14 mouse cellular contexts compared by ENCODE assay signal in genomic region chr13:53007781-53008180, GRCm38 (mm10). TPM values are rescaled to one million over a fixed set of nuclear protein-coding genes. Genes with fewer than 3 reads are reported as not detected.
DNase-seq lines count a peak whose midpoint lies in the region; ATAC-seq lines count a peak whose summit lies in the region.
"Had no signal": no experiment of that assay in that cellular context is flagged by ENCODE, and none has a peak within 500 bp of the region (broad histone marks: within the 10 kb centered on the region; RNA-seq: fewer than 3 reads in every experiment).

No protein-coding gene starts in this region.

- H3K36me3 ChIP-seq in heart, embryonic 12.5 days: no peaks in the 10 kb centered on the region
- H3K36me3 ChIP-seq in hindbrain, embryonic 11.5 days (ENCODE audit: control insufficient read depth, insufficient read depth, low read length): no peaks in the 10 kb centered on the region
- H3K36me3 ChIP-seq: embryonic facial prominence, embryonic 13.5 days; forebrain, embryonic 12.5 days; limb, embryonic 15.5 days; midbrain, embryonic 12.5 days had no signal

- WGBS in heart, embryonic 12.5 days: 49% methylated on average over 3 of the region's 3 CpGs
- WGBS in hindbrain, embryonic 11.5 days: 80% methylated on average over 3 of the region's 3 CpGs

- H3K9me3 ChIP-seq in heart, embryonic 12.5 days (replicated peaks): no peaks in the 10 kb centered on the region
- H3K9me3 ChIP-seq in hindbrain, embryonic 11.5 days (ENCODE audit: control insufficient read depth, low read length): no peaks in the 10 kb centered on the region
- H3K9me3 ChIP-seq: embryonic facial prominence, embryonic 13.5 days; forebrain, embryonic 12.5 days; limb, embryonic 15.5 days; midbrain, embryonic 12.5 days had no signal

- H3K4me2 ChIP-seq in heart, embryonic 12.5 days: no peak overlapping the region
- H3K4me2 ChIP-seq in hindbrain, embryonic 11.5 days (replicated peaks; ENCODE audit: low read depth, low read length): no peak overlapping the region
- H3K4me2 ChIP-seq: embryonic facial prominence, embryonic 13.5 days; forebrain, embryonic 12.5 days; limb, embryonic 15.5 days; midbrain, embryonic 12.5 days had no signal

- ATAC-seq in heart, embryonic 12.5 days (ENCODE audit: insufficient number of reproducible peaks, low FRiP score): no peak
- ATAC-seq in hindbrain, embryonic 11.5 days (ENCODE audit: low FRiP score): no peak

- peaks cover 38% of the 10 kb centered on the region for H3K4me1 ChIP-seq in heart, embryonic 12.5 days (replicated peaks)
- H3K4me1 ChIP-seq in hindbrain, embryonic 11.5 days (replicated peaks; ENCODE audit: control insufficient read depth, insufficient read depth, low read length): no peaks in the 10 kb centered on the region; the same call in 1 of the 2 replicates

- intact Hi-C loops in gastrocnemius, postnatal 14 days (cut with DNase I; ENCODE audit: low total_unique reads): no loop called here

- 0 out of 2 replicates have a peak, but pooled peaks cover 3% of the 10 kb centered on the region for H3K27me3 ChIP-seq in heart, embryonic 12.5 days (replicated peaks)
- no peaks in the 10 kb centered on the region for H3K27me3 ChIP-seq in hindbrain, embryonic 11.5 days (ENCODE audit: control insufficient read depth, insufficient read depth, low read length)
- H3K27me3 ChIP-seq: embryonic facial prominence, embryonic 13.5 days; forebrain, embryonic 12.5 days; limb, embryonic 15.5 days; midbrain, embryonic 12.5 days had no signal

- H3K27ac ChIP-seq in heart, embryonic 12.5 days (ENCODE audit: poor library complexity, severe bottlenecking): no peak overlapping the region
- H3K27ac ChIP-seq in hindbrain, embryonic 11.5 days (ENCODE audit: low read depth, low read length): no peak overlapping the region
- H3K27ac ChIP-seq: embryonic facial prominence, embryonic 13.5 days; forebrain, embryonic 12.5 days; limb, embryonic 15.5 days; midbrain, embryonic 12.5 days had no signal

- no peak overlapping the region for H3K4me3 ChIP-seq in heart, embryonic 12.5 days
- no peak overlapping the region for H3K4me3 ChIP-seq in hindbrain, embryonic 11.5 days (ENCODE audit: low read depth, low read length)
- H3K4me3 ChIP-seq: embryonic facial prominence, embryonic 13.5 days; forebrain, embryonic 12.5 days; limb, embryonic 15.5 days; midbrain, embryonic 12.5 days had no signal

- no peak overlapping the region for H3K9ac ChIP-seq in heart, embryonic 12.5 days
- no peak overlapping the region for H3K9ac ChIP-seq in hindbrain, embryonic 11.5 days (ENCODE audit: low read depth, low read length)
- H3K9ac ChIP-seq: embryonic facial prominence, embryonic 13.5 days; forebrain, embryonic 12.5 days; limb, embryonic 15.5 days; midbrain, embryonic 12.5 days had no signal

- peak; percentile 89 for DNase-seq in heart, adult 11 months
- DNase-seq in Muller cell, postnatal 12 days (ENCODE audit: inconsistent ontology term): peak; percentile 40
- peak; percentile 47 to 58 for DNase-seq in cerebellum, adult 18-20 months
- peak; percentile 39 for DNase-seq in gastrocnemius, postnatal 14 days
- DNase-seq in right cerebral cortex, postnatal 4 days: no peak
- no peak for DNase-seq in frontal cortex, adult 2 months (ENCODE audit: extremely low spot score in 1 of 2, low spot score in 1 of 2)
- DNase-seq in hindbrain, embryonic 11.5 days (ENCODE audit: low spot score): no peak
- DNase-seq: kidney, postnatal 14 days; layer of hippocampus, postnatal 36 days had no signal

RNA-seq across cellular contexts. Expression of gene Nfil3, which starts 26.9 kb away (rescaled TPM):
- 46.3 and 50.2 TPM in 2 replicates for polyA plus RNA-seq in heart, embryonic 12.5 days (2016; fragmentation: Nextera tagmentation; extraction: Ambion mirVana)
- total RNA-seq in gastrocnemius, postnatal 14 days (2021): 10 to 100 TPM; 15.7 to 39.9 TPM
- polyA plus RNA-seq in frontal cortex, adult 2 months (2012; rRNA removed): 7.5 and 10.9 TPM in 2 replicates
- polyA plus RNA-seq in hindbrain, embryonic 11.5 days (2014; fragmentation: Nextera tagmentation; extraction: Ambion mirVana): 27.1 and 30.0 TPM in 2 replicates

Comparison
In these comparisons a context has a peak if more than half of its experiments do, and no peak if none do; other contexts are left out.
1. DNase-seq: peak in heart, adult 11 months (single experiment), Muller cell, postnatal 12 days (single experiment), cerebellum, adult 18-20 months (2 of 2) and gastrocnemius, postnatal 14 days (single experiment); none in right cerebral cortex, postnatal 4 days (single experiment), frontal cortex, adult 2 months (0 of 2) and hindbrain, embryonic 11.5 days (single experiment).